Mouse (Mus musculus) midbrain, postnatal 0 days (tissue): ENCODE data around the gene Slx4ip. TPM values are rescaled to one million over a fixed set of nuclear protein-coding genes. Genes with fewer than 3 reads are reported as not detected.

Experiments
- ATAC-seq: fragments of 200-750 bp; cut with Nextera tagmentation; 2 replicates; pipeline ENCODE4 v1.8.0; 2017; ENCODE audit warnings: moderate number of reproducible peaks, mild to moderate bottlenecking, moderate TSS enrichment, moderate library complexity; ENCODE audit not compliant: low FRiP score
- DNase-seq: peaks from one replicate; pipeline ENCODE4 v3.0.0-alpha.2; 2015; ENCODE audit warnings: low spot score
- H3K27ac ChIP-seq: fragments of 300-500 bp; sonication (generic); 2 replicates; pipeline ENCODE4 v1.5.1; 2014; ENCODE audit warnings: low read depth, mild to moderate bottlenecking, low read length, mixed read lengths
- H3K27me3 ChIP-seq: fragments of 300-500 bp; sonication (generic); 2 replicates; pipeline ENCODE4 v1.6.1; 2014; ENCODE audit warnings: low read length, control low read depth, mixed read lengths; ENCODE audit not compliant: insufficient read depth
- H3K36me3 ChIP-seq: fragments of 300-500 bp; sonication (generic); 2 replicates; pipeline ENCODE4 v1.6.1; 2014; ENCODE audit warnings: low read length, control low read depth, mixed read lengths; ENCODE audit not compliant: insufficient read depth
- H3K4me1 ChIP-seq: fragments of 300-500 bp; sonication (generic); 2 replicates; pipeline ENCODE4 v1.6.1; 2014; ENCODE audit warnings: mild to moderate bottlenecking, control low read depth, antibody characterized with exemption, low read length, mixed read lengths; ENCODE audit not compliant: insufficient read depth
- H3K4me2 ChIP-seq: fragments of 300-500 bp; sonication (generic); 2 replicates; pipeline ENCODE4 v1.6.1; 2014; ENCODE audit warnings: low read depth, mild to moderate bottlenecking, low read length, mixed read lengths; ENCODE audit not compliant: poor library complexity, severe bottlenecking
- H3K4me3 ChIP-seq: fragments of 300-500 bp; sonication (generic); 2 replicates; pipeline ENCODE4 v1.5.1; 2014; ENCODE audit warnings: low read depth, mild to moderate bottlenecking, low read length, moderate library complexity
- H3K9ac ChIP-seq: fragments of 300-500 bp; sonication (generic); replicated peaks from 2 replicates; pipeline ENCODE4 v1.6.1; 2014; ENCODE audit warnings: mild to moderate bottlenecking, low read length, moderate library complexity, mixed read lengths; ENCODE audit not compliant: poor library complexity, severe bottlenecking
- H3K9me3 ChIP-seq: fragments of 300-500 bp; sonication (generic); 2 replicates; pipeline ENCODE4 v1.6.1; 2016; ENCODE audit warnings: low read length, control low read depth
- CTCF ChIP-seq: IDR thresholded peaks from 2 replicates; pipeline ENCODE4 v1.5.1; 2016; ENCODE audit warnings: antibody characterized with exemption, mild to moderate bottlenecking
- WGBS: fragments of 180-500 bp; shearing (Covaris S2); extraction: QIAGEN DNeasy Blood & Tissue Kit; methylation state at CpG from one replicate; pipeline ENCODE4 v1.1.7; 2014; 5-methylcytosine and 5-hydroxymethylcytosine counted together
- polyA plus RNA-seq: library from polyadenylated mRNA; unstranded; fragments of >200 nt; fragmentation: Nextera tagmentation; extraction: Ambion mirVana; gene quantifications from 2 replicates; pipeline ENCODE4 v1.2.1, GENCODE M21; 2015
- total RNA-seq: library from RNA; depleted of rRNA; stranded (reverse); fragments of >200 nt; gene quantifications from 2 replicates; pipeline ENCODE4 v1.2.3, GENCODE M21; 2014

Slx4ip gene
- total and polyA plus RNA-seq, 2 experiments from 2014 or later: 8.5 to 9.7 TPM

GRCm38 (mm10) chr2:136936391-136937288 lies 45.6 kb downstream of the Slx4ip start:
- no peaks in the 10 kb centered on the region for H3K27me3 ChIP-seq
- 95% methylated on average over 4 of the region's 4 CpGs for WGBS
- ATAC-seq: no peak

DNA sequence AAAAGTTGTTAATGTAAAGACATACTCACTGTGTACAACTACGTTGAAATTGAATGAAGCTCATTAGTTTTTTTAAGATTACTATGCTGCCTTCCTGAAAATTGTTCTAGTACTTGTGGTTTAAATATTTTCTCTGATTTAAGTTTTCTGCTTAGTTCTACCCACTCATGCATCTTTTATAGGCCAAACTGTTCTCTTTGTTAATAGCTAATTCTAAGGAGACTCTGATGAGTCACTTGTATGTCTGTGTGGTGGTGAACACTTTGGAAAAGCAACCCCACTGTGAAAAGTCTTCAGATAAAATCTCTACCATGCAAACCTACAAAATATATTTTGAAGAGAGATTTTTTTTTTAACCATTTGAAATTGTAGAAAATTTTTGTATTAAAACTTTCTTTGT lies 47.2 kb downstream of the Slx4ip start:
- no peak for TF ChIP-seq CTCF
- 91% methylated on average over 1 of the region's 1 CpGs for WGBS
- Histone ChIP-seq H3K4me1 (no peaks in the 10 kb centered on the region), H3K27me3 (no peaks in the 10 kb centered on the region), H3K4me2 (no peak overlapping the region), H3K4me3 (no peak overlapping the region), H3K27ac (no peak overlapping the region), H3K36me3 (no peaks in the 10 kb centered on the region), H3K9me3 (no peaks in the 10 kb centered on the region), H3K9ac (no peak overlapping the region)
- DNase-seq (no peak), ATAC-seq (no peak)

More at GRCm38 (mm10) chr2:136936391-136937288, 45.6 kb downstream of the Slx4ip start:
- Histone ChIP-seq H3K9ac (no peak overlapping the region), H3K27ac (no peak overlapping the region), H3K4me3 (no peak overlapping the region), H3K4me1 (no peaks in the 10 kb centered on the region), H3K9me3 (no peaks in the 10 kb centered on the region), H3K36me3 (no peaks in the 10 kb centered on the region), H3K4me2 (no peak overlapping the region)
- TF ChIP-seq CTCF: no peak
- no peak for DNase-seq

- no peaks in the 10 kb centered on the region for H3K36me3 ChIP-seq
- DNase-seq: no peak
- no peaks in the 10 kb centered on the region for H3K27me3 ChIP-seq
- H3K4me2 ChIP-seq: no peak overlapping the region
- TF ChIP-seq CTCF: no peak
- 89% methylated on average over 5 of the region's 5 CpGs for WGBS
- H3K4me1 ChIP-seq: no peaks in the 10 kb centered on the region
- H3K27ac ChIP-seq: no peak overlapping the region
- no peaks in the 10 kb centered on the region for H3K9me3 ChIP-seq
- H3K4me3 ChIP-seq: no peak overlapping the region
- no peak overlapping the region for H3K9ac ChIP-seq
- ATAC-seq: no peak
Observed at GRCm38 (mm10) chr2:136946297-136946696, 55.3 kb downstream of the Slx4ip start.

- no peak overlapping the region for H3K4me3 ChIP-seq
- no peak for ATAC-seq
Observed at GRCm38 (mm10) chr2:136947500-136947899, 56.5 kb downstream of the Slx4ip start.

DNA sequence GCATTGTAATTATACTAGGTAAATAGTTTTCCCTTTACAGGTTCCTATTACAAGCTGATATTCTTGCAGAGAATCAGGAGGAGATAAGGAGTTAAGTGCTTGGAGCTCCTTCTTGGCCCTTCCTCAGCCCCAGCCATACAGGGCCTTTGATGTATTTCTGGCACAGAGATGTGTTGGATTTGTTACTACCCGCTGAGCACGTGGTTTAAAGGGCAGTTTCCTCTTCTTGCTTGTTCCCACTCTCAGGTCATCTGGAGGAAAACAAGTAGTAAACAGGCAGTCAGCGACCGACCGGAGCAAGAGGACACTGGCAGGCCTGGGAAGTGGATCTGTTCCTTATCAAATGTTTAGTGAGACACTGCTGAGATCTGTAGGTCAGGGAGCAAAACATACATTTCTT lies 56.9 kb downstream of the Slx4ip start:
- no peaks in the 10 kb centered on the region for H3K9me3 ChIP-seq
- no peak overlapping the region for H3K27ac ChIP-seq
- peak; percentile 19 for DNase-seq

More at GRCm38 (mm10) chr2:136947500-136947899, 56.5 kb downstream of the Slx4ip start:
- TF ChIP-seq CTCF: no peak
- no peak overlapping the region for H3K9ac ChIP-seq
- no peaks in the 10 kb centered on the region for H3K36me3 ChIP-seq
- no peaks in the 10 kb centered on the region for H3K27me3 ChIP-seq
- DNase-seq: no peak
- H3K9me3 ChIP-seq: no peaks in the 10 kb centered on the region
- 79% methylated on average over 4 of the region's 4 CpGs for WGBS
- no peak overlapping the region for H3K4me2 ChIP-seq
- no peaks in the 10 kb centered on the region for H3K4me1 ChIP-seq
- no peak overlapping the region for H3K27ac ChIP-seq

GRCm38 (mm10) chr2:136952238-136952637 lies 61.2 kb downstream of the Slx4ip start:
- no peak for TF ChIP-seq CTCF
- H3K9me3 ChIP-seq: no peaks in the 10 kb centered on the region
- H3K27me3 ChIP-seq: no peaks in the 10 kb centered on the region
- no peak overlapping the region for H3K4me3 ChIP-seq
- DNase-seq: no peak
- no peak for ATAC-seq
- no peak overlapping the region for H3K4me2 ChIP-seq
- H3K4me1 ChIP-seq: no peaks in the 10 kb centered on the region
- H3K36me3 ChIP-seq: no peaks in the 10 kb centered on the region
- no peak overlapping the region for H3K9ac ChIP-seq
- H3K27ac ChIP-seq: no peak overlapping the region
- WGBS: 62% methylated on average over 1 of the region's 1 CpGs

More for the DNA sequence above, 56.9 kb downstream of the Slx4ip start:
- no peak overlapping the region for H3K4me3 ChIP-seq
- no peak for ATAC-seq
- 45% methylated on average over 5 of the region's 5 CpGs for WGBS
- no peaks in the 10 kb centered on the region for H3K4me1 ChIP-seq
- H3K27me3 ChIP-seq: no peaks in the 10 kb centered on the region
- H3K4me2 ChIP-seq: no peak overlapping the region
- no peak for TF ChIP-seq CTCF
- H3K9ac ChIP-seq: no peak overlapping the region
- no peaks in the 10 kb centered on the region for H3K36me3 ChIP-seq
